Mouse (Mus musculus): Measurements from ENCODE around the gene Cep19. TPM values are rescaled to one million over a fixed set of nuclear protein-coding genes. Genes with fewer than 3 reads are reported as not detected.

The Cep19 gene
- total and polyA plus RNA-seq, 3 experiments: 17.6 to 31.3 (median 29.4) TPM

DNA sequence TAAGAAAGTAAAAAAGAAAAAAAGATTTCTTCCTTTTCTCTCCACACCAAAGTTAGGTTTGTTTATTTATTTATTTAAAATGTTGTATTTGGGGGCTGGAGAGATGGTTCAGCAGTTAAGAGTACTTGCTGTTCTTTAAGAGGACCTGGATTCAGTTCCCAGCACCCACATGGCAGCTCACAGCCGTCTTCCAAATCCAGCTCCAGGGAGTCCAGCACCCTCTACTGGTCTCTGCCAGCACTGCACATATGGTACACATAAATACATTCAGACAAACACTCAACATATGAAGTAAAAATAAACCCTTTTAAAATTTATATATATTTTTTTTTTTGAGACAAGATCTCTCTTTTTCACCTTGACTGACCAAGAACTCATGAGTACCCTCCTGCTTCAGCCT lies 6.1 kb downstream of the Cep19 start:
- H3K4me1 ChIP-seq (ENCODE audit: control insufficient read depth in 1 of 2, insufficient read depth in 2 of 2): peaks cover 0 to 10% of the 10 kb centered on the region in 2 experiments; a peak in 2 of 4 replicates
- H3K9ac ChIP-seq (ENCODE audit: insufficient read depth, low read depth): no peak overlapping the region
- H3K27me3 ChIP-seq (replicated peaks): no peaks in the 10 kb centered on the region
- H3K27ac ChIP-seq (ENCODE audit: insufficient read depth, low read depth): no peak overlapping the region
- in situ Hi-C loops (cut with MboI; ENCODE audit: low pct_ligation_motif_present, low pct_unique_long_range_greater_than_20kb, low sequenced_read_pairs): loop anchor here (10.0 kb wide), 1 partner anchor 359 kb away; no protein-coding TSS in a partner anchor
- H3K4me3 ChIP-seq (replicated peaks in 1 of 3; ENCODE audit: low read depth in 2 of 3, low read length in 2 of 3, poor library complexity in 1 of 3): no peak overlapping the region
- no peaks in the 10 kb centered on the region for H3K79me2 ChIP-seq (replicated peaks; ENCODE audit: control insufficient read depth, extremely low read depth, insufficient read depth, poor library complexity, severe bottlenecking)
- no peaks in the 10 kb centered on the region for H3K9me3 ChIP-seq (replicated peaks; ENCODE audit: low read length)
- H3K36me3 ChIP-seq (replicated peaks in 1 of 2; ENCODE audit: control insufficient read depth in 1 of 2, insufficient read depth in 1 of 2, low read length in 1 of 2): peaks cover 22 to 75% of the 10 kb centered on the region in 2 experiments
- no peak overlapping the region for H3K4me2 ChIP-seq (ENCODE audit: insufficient read depth, low read depth, poor library complexity, severe bottlenecking)
- dilution Hi-C loops (cut with MboI; ENCODE audit: extremely low pct_ligation_motif_present, extremely low pct_unique_long_range_greater_than_20kb, low sequenced_read_pairs): no loop called here
- no peak for TF ChIP-seq TBP (conservative IDR thresholded peaks at IDR 0.05; ENCODE audit: low read depth, low read length)
- TF ChIP-seq CTCF (conservative IDR thresholded peaks at IDR 0.05 in 1 of 2, IDR thresholded peaks at IDR 0.05 in 1 of 2; ENCODE audit: low read depth in 2 of 2, low read length in 2 of 2): peak in 1 of 2 experiments; percentile 40; a peak in 2 of 4 replicates
- TF ChIP-seq MAZ (IDR thresholded peaks at IDR 0.05; ENCODE audit: low read depth, low read length): no peak
- no peak for DNase-seq (ENCODE audit: extremely low read depth)

DNA sequence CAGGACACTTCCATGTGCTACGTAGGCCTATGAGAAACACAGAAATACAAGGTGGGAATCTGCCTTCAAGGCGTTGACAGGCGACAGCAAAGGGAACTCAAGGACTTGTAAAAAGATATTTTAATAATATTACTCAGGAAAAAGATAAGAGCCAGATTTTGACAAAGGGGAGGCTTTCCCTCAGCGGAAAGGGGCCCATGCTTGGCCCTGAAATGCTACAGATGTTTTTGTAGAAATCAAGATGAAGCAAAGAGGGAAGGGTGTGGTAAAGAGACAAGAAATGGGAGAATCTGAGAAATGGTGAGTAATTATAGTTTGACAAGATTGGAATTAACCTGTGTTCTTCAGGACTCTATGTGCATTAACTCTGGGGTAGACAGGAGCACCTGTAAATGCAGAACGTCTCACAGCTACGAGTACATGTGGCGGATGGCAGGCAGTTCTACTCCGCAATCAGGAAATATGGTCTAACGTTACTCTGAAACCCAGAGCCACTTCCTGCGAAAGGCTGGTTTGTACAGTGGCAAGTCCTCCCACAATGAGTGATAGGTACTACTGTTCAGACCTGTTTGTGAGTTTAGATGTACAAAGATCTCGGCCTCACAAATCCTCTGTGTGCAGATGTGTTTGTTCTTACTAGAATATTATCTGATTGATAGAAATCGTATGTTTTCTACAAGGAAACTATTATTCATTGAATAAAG lies 7.9 kb downstream of the Cep19 start:
- Histone ChIP-seq H3K9me3 (replicated peaks; ENCODE audit: low read length) (no peaks in the 10 kb centered on the region), H3K27me3 (replicated peaks) (no peaks in the 10 kb centered on the region), H3K27ac (ENCODE audit: insufficient read depth, low read depth) (no peak overlapping the region), H3K4me3 (replicated peaks in 1 of 3; ENCODE audit: low read depth in 2 of 3, low read length in 2 of 3, poor library complexity in 1 of 3) (no peak overlapping the region), H3K9ac (ENCODE audit: insufficient read depth, low read depth) (no peak overlapping the region), H3K4me1 (ENCODE audit: control insufficient read depth in 1 of 2, insufficient read depth in 2 of 2) (peaks cover 0 to 18% of the 10 kb centered on the region in 2 experiments; a peak in 2 of 4 replicates), H3K36me3 (replicated peaks in 1 of 2; ENCODE audit: control insufficient read depth in 1 of 2, insufficient read depth in 1 of 2, low read length in 1 of 2) (peaks cover 18 to 66% of the 10 kb centered on the region in 2 experiments), H3K4me2 (ENCODE audit: insufficient read depth, low read depth, poor library complexity, severe bottlenecking) (no peak overlapping the region), H3K79me2 (replicated peaks; ENCODE audit: control insufficient read depth, extremely low read depth, insufficient read depth, poor library complexity, severe bottlenecking) (no peaks in the 10 kb centered on the region)
- TF ChIP-seq E2F4 (IDR thresholded peaks at IDR 0.05; ENCODE audit: insufficient replicate concordance, low read depth, low read length) (no peak), SIN3A (IDR thresholded peaks at IDR 0.05; ENCODE audit: low read length) (no peak), JUND (conservative IDR thresholded peaks at IDR 0.05; ENCODE audit: low read depth, low read length) (no peak), TCF12 (IDR thresholded peaks at IDR 0.05; ENCODE audit: low read depth, low read length) (no peak)
- in situ Hi-C loops (cut with MboI; ENCODE audit: low pct_ligation_motif_present, low pct_unique_long_range_greater_than_20kb, low sequenced_read_pairs): loop anchor here (10.0 kb wide), 1 partner anchor 357 kb away; no protein-coding TSS in a partner anchor
- dilution Hi-C loops (cut with MboI; ENCODE audit: extremely low pct_ligation_motif_present, extremely low pct_unique_long_range_greater_than_20kb, low sequenced_read_pairs): no loop called here
- no peak for DNase-seq (ENCODE audit: extremely low read depth)

DNA sequence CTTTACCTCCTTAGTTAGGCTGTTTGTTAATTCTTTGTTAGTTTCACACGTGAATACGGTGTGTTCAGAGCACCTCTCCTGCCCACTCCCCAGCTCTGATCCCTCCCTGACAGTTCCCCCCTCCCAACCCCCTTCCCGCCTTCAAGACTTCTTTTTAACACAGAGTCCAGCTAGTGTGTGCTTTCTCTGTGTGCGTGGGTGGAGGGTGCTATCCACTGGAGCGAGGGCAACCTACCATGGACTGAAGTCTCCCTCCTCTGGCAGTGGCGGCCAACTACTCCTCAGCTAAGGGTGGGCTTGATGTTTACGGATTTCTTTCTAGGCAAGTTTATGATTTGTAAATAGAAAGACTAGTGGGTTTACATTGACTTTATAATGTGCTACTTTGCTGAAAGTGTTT lies 8.6 kb downstream of the Cep19 start:
- H3K9me3 ChIP-seq (replicated peaks; ENCODE audit: low read length): no peaks in the 10 kb centered on the region
- no peaks in the 10 kb centered on the region for H3K27me3 ChIP-seq (replicated peaks)
- H3K4me3 ChIP-seq (replicated peaks in 1 of 3; ENCODE audit: low read depth in 2 of 3, low read length in 2 of 3, poor library complexity in 1 of 3): no peak overlapping the region
- no peak overlapping the region for H3K4me2 ChIP-seq (ENCODE audit: insufficient read depth, low read depth, poor library complexity, severe bottlenecking)
- peaks cover 18 to 60% of the 10 kb centered on the region in 2 experiments for H3K36me3 ChIP-seq (replicated peaks in 1 of 2; ENCODE audit: control insufficient read depth in 1 of 2, insufficient read depth in 1 of 2, low read length in 1 of 2)
- in situ Hi-C loops (cut with MboI; ENCODE audit: low pct_ligation_motif_present, low pct_unique_long_range_greater_than_20kb, low sequenced_read_pairs): loop anchor here (10.0 kb wide), 1 partner anchor 357 kb away; no protein-coding TSS in a partner anchor
- H3K4me1 ChIP-seq (ENCODE audit: control insufficient read depth in 1 of 2, insufficient read depth in 2 of 2): peaks cover 2 to 24% of the 10 kb centered on the region in 2 experiments; a peak in 2 of 4 replicates
- TF ChIP-seq POLR2A (IDR thresholded peaks at IDR 0.05; ENCODE audit: low read depth, low read length) (no peak), IRF4 (IDR thresholded peaks at IDR 0.05; ENCODE audit: low read depth, low read length) (no peak), RAD21 (IDR thresholded peaks at IDR 0.05; ENCODE audit: low read depth, low read length) (peak; percentile 30), JUN (IDR thresholded peaks at IDR 0.05; ENCODE audit: insufficient read depth, low read depth, low read length) (no peak), POLR2AphosphoS2 (IDR thresholded peaks at IDR 0.05; ENCODE audit: low read depth, low read length) (no peak), CTCF (conservative IDR thresholded peaks at IDR 0.05 in 1 of 2, IDR thresholded peaks at IDR 0.05 in 1 of 2; ENCODE audit: low read depth in 2 of 2, low read length in 2 of 2) (peak in 1 of 2 experiments; percentile 31; a peak in 1 of 4 replicates), HCFC1 (IDR thresholded peaks at IDR 0.05; ENCODE audit: low read depth, low read length) (no peak), NRF1 (IDR thresholded peaks at IDR 0.05; ENCODE audit: low read depth, low read length) (no peak), E2F4 (IDR thresholded peaks at IDR 0.05; ENCODE audit: insufficient replicate concordance, low read depth, low read length) (no peak), CHD2 (IDR thresholded peaks at IDR 0.05; ENCODE audit: low read length) (no peak), USF2 (conservative IDR thresholded peaks at IDR 0.05; ENCODE audit: low read depth, low read length) (no peak), SMC3 (IDR thresholded peaks at IDR 0.05; ENCODE audit: low read depth, low read length) (no peak), ZNF384 (IDR thresholded peaks at IDR 0.05; ENCODE audit: low read depth, low read length) (no peak), ZKSCAN1 (IDR thresholded peaks at IDR 0.05; ENCODE audit: borderline replicate concordance, low read depth, low read length) (no peak)
- dilution Hi-C loops (cut with MboI; ENCODE audit: extremely low pct_ligation_motif_present, extremely low pct_unique_long_range_greater_than_20kb, low sequenced_read_pairs): no loop called here
- H3K27ac ChIP-seq (ENCODE audit: insufficient read depth, low read depth): no peak overlapping the region
- H3K79me2 ChIP-seq (replicated peaks; ENCODE audit: control insufficient read depth, extremely low read depth, insufficient read depth, poor library complexity, severe bottlenecking): no peaks in the 10 kb centered on the region
- H3K9ac ChIP-seq (ENCODE audit: insufficient read depth, low read depth): no peak overlapping the region
- no peak for DNase-seq (ENCODE audit: extremely low read depth)

Measured in CH12.LX (cell line).